Mouse (Mus musculus) intestine, embryonic 14.5 days (tissue): ENCODE measurements around the gene Zcchc17. TPM values are rescaled to one million over a fixed set of nuclear protein-coding genes. Genes with fewer than 3 reads are reported as not detected.

Source experiments
- ATAC-seq: fragments of 200-750 bp; cut with Nextera tagmentation; replicated peaks from 2 replicates; pipeline ENCODE4 v1.8.0; 2017; ENCODE audit warnings: low read depth, moderate number of reproducible peaks, moderate TSS enrichment, moderate library complexity; ENCODE audit not compliant: low FRiP score, low TSS enrichment
- DNase-seq: peaks from one replicate; pipeline ENCODE4 v3.0.0-alpha.2; 2018; ENCODE audit warnings: low spot score
- H3K27ac ChIP-seq: fragments of 300-500 bp; sonication (generic); 2 replicates; pipeline ENCODE4 v1.5.1; 2014; ENCODE audit warnings: low read depth, mild to moderate bottlenecking, control low read depth
- H3K27me3 ChIP-seq: fragments of 300-500 bp; sonication (generic); replicated peaks from 2 replicates; pipeline ENCODE4 v1.6.1; 2014; ENCODE audit warnings: low read length, control low read depth; ENCODE audit not compliant: control insufficient read depth, insufficient read depth
- H3K36me3 ChIP-seq: fragments of 300-500 bp; sonication (generic); 2 replicates; pipeline ENCODE4 v1.6.1; 2014; ENCODE audit warnings: low read length, control low read depth; ENCODE audit not compliant: control insufficient read depth, insufficient read depth
- H3K4me1 ChIP-seq: fragments of 300-500 bp; sonication (generic); replicated peaks from 2 replicates; pipeline ENCODE4 v1.6.1; 2014; ENCODE audit warnings: low read length, control low read depth, mixed read lengths; ENCODE audit not compliant: control insufficient read depth, insufficient read depth
- H3K4me2 ChIP-seq: fragments of 300-500 bp; sonication (generic); 2 replicates; pipeline ENCODE4 v1.6.1; 2014; ENCODE audit warnings: low read length
- H3K4me3 ChIP-seq: fragments of 300-500 bp; sonication (generic); 2 replicates; pipeline ENCODE4 v1.5.1; 2014; ENCODE audit warnings: low read depth, low read length, control low read depth, mixed read lengths
- H3K9ac ChIP-seq: fragments of 300-500 bp; sonication (generic); 2 replicates; pipeline ENCODE4 v1.6.1; 2014; ENCODE audit warnings: mild to moderate bottlenecking, low read length
- H3K9me3 ChIP-seq: fragments of 300-500 bp; sonication (generic); 2 replicates; pipeline ENCODE4 v1.6.1; 2016; ENCODE audit warnings: low read length, control low read depth; ENCODE audit not compliant: control insufficient read depth
- WGBS: fragments of 180-500 bp; shearing (Covaris S2); extraction: QIAGEN DNeasy Blood & Tissue Kit; methylation state at CpG from one replicate; pipeline ENCODE4 v1.1.7; 2014; 5-methylcytosine and 5-hydroxymethylcytosine counted together
- polyA plus RNA-seq: library from polyadenylated mRNA; unstranded; fragments of >200 nt; fragmentation: Nextera tagmentation; extraction: Ambion mirVana; gene quantifications from 2 replicates; pipeline ENCODE4 v1.2.1, GENCODE M21; 2014

Gene Zcchc17
- polyA plus RNA-seq, 1 experiment from 2014 or later = 62.9 TPM

GRCm38 (mm10) chr4:130298877-130299628, 60.7 kb downstream of the Zcchc17 start:
- no peak overlapping the region for H3K9ac ChIP-seq

GRCm38 (mm10) chr4:130297123-130297529, 62.6 kb downstream of the Zcchc17 start:
- no peak overlapping the region for H3K9ac ChIP-seq
- no peak overlapping the region for H3K4me3 ChIP-seq
- H3K4me2 ChIP-seq = no peak overlapping the region
- no peaks in the 10 kb centered on the region for H3K4me1 ChIP-seq
- H3K27me3 ChIP-seq = no peaks in the 10 kb centered on the region
- no peak overlapping the region for H3K27ac ChIP-seq
- 20% methylated on average over 13 of the region's 13 CpGs for WGBS
- DNase-seq = peak; percentile 56
- ATAC-seq = no peak
- H3K36me3 ChIP-seq = no peaks in the 10 kb centered on the region
- no peaks in the 10 kb centered on the region for H3K9me3 ChIP-seq

More at GRCm38 (mm10) chr4:130298877-130299628, 60.7 kb downstream of the Zcchc17 start:
- Histone ChIP-seq H3K27me3 (no peaks in the 10 kb centered on the region), H3K9me3 (no peaks in the 10 kb centered on the region), H3K27ac (no peak overlapping the region), H3K4me2 (no peak overlapping the region), H3K36me3 (no peaks in the 10 kb centered on the region), H3K4me1 (no peaks in the 10 kb centered on the region), H3K4me3 (no peak overlapping the region)
- no peak for DNase-seq
- WGBS = 79% methylated on average over 11 of the region's 11 CpGs
- ATAC-seq = no peak

GRCm38 (mm10) chr4:130296243-130296965, 63.3 kb downstream of the Zcchc17 start:
- no peak overlapping the region for H3K9ac ChIP-seq
- no peak for ATAC-seq
- H3K4me3 ChIP-seq = no peak overlapping the region
- H3K4me1 ChIP-seq = no peaks in the 10 kb centered on the region
- no peaks in the 10 kb centered on the region for H3K36me3 ChIP-seq
- WGBS = 82% methylated on average over 13 of the region's 13 CpGs
- DNase-seq = no peak
- no peak overlapping the region for H3K27ac ChIP-seq
- H3K4me2 ChIP-seq = no peak overlapping the region
- no peaks in the 10 kb centered on the region for H3K27me3 ChIP-seq
- no peaks in the 10 kb centered on the region for H3K9me3 ChIP-seq

GRCm38 (mm10) chr4:130295047-130295745, 64.5 kb downstream of the Zcchc17 start:
- Histone ChIP-seq H3K9ac (no peak overlapping the region), H3K4me2 (no peak overlapping the region), H3K9me3 (no peaks in the 10 kb centered on the region), H3K4me3 (no peak overlapping the region), H3K27me3 (no peaks in the 10 kb centered on the region), H3K4me1 (no peaks in the 10 kb centered on the region), H3K36me3 (no peaks in the 10 kb centered on the region), H3K27ac (no peak overlapping the region)
- 49% methylated on average over 23 of the region's 23 CpGs for WGBS
- ATAC-seq (no peak), DNase-seq (no peak)

- no peak overlapping the region for H3K9ac ChIP-seq
- H3K36me3 ChIP-seq = no peaks in the 10 kb centered on the region
- WGBS = 84% methylated on average over 8 of the region's 8 CpGs
- no peaks in the 10 kb centered on the region for H3K4me1 ChIP-seq
- no peak overlapping the region for H3K27ac ChIP-seq
- no peaks in the 10 kb centered on the region for H3K9me3 ChIP-seq
- H3K4me2 ChIP-seq = no peak overlapping the region
- H3K27me3 ChIP-seq = no peaks in the 10 kb centered on the region
- ATAC-seq (no peak), DNase-seq (no peak)
- no peak overlapping the region for H3K4me3 ChIP-seq
Observed at GRCm38 (mm10) chr4:130294513-130294912, 65.2 kb downstream of the Zcchc17 start.

GRCm38 (mm10) chr4:130292271-130292670, 67.5 kb downstream of the Zcchc17 start:
- DNase-seq = peak; percentile 97
- WGBS = 2% methylated on average over 4 of the region's 4 CpGs
- Histone ChIP-seq H3K9me3 (no peaks in the 10 kb centered on the region), H3K4me3 (no peak overlapping the region), H3K27me3 (0 out of 2 replicates have a peak, but pooled peaks cover 2% of the 10 kb centered on the region), H3K4me1 (no peaks in the 10 kb centered on the region), H3K4me2 (no peak overlapping the region), H3K36me3 (no peaks in the 10 kb centered on the region), H3K9ac (no peak overlapping the region), H3K27ac (no peak overlapping the region)
- peak; percentile 60 for ATAC-seq

- H3K27me3 ChIP-seq = 0 out of 2 replicates have a peak, but pooled peaks cover 2% of the 10 kb centered on the region
- no peak overlapping the region for H3K27ac ChIP-seq
- no peaks in the 10 kb centered on the region for H3K36me3 ChIP-seq
- no peak for DNase-seq
- H3K4me3 ChIP-seq = no peak overlapping the region
- no peak overlapping the region for H3K4me2 ChIP-seq
- 77% methylated on average over 3 of the region's 3 CpGs for WGBS
- no peaks in the 10 kb centered on the region for H3K9me3 ChIP-seq
- no peak for ATAC-seq
- H3K4me1 ChIP-seq = no peaks in the 10 kb centered on the region
- no peak overlapping the region for H3K9ac ChIP-seq
Observed at GRCm38 (mm10) chr4:130289824-130290223, 69.9 kb downstream of the Zcchc17 start.

GRCm38 (mm10) chr4:130286531-130286930, 73.2 kb downstream of the Zcchc17 start:
- H3K27ac ChIP-seq = no peak overlapping the region
- no peak overlapping the region for H3K4me2 ChIP-seq
- no peaks in the 10 kb centered on the region for H3K4me1 ChIP-seq
- H3K36me3 ChIP-seq = no peaks in the 10 kb centered on the region
- WGBS = 52% methylated on average over 3 of the region's 3 CpGs
- DNase-seq (no peak), ATAC-seq (no peak)
- H3K9ac ChIP-seq = no peak overlapping the region
- H3K9me3 ChIP-seq = no peaks in the 10 kb centered on the region
- 0 out of 2 replicates have a peak, but pooled peaks cover 2% of the 10 kb centered on the region for H3K27me3 ChIP-seq
- no peak overlapping the region for H3K4me3 ChIP-seq
